ENCODE assay signal across 25 mouse cellular contexts in genomic region chr12:93885946-93886345, GRCm38 (mm10).
DNase-seq lines count a peak whose midpoint lies in the region; ATAC-seq and TF ChIP-seq lines count a peak whose summit lies in the region.
"Had no signal": no experiment of that assay in that cellular context is flagged by ENCODE, and none has a peak within 500 bp of the region (broad histone marks: within the 10 kb centered on the region; RNA-seq: fewer than 3 reads in every experiment).

No protein-coding gene starts in this region.

- no peak overlapping the region for H3K4me2 ChIP-seq in heart, embryonic 12.5 days
- H3K4me2 ChIP-seq: embryonic facial prominence, embryonic 12.5 days; forebrain, embryonic 13.5 days; heart, embryonic 15.5 days; hindbrain, embryonic 14.5 days; limb, embryonic 13.5 days; liver, embryonic 12.5 days; midbrain, embryonic 15.5 days; neural tube, embryonic 15.5 days had no signal

- TF ChIP-seq CTCF in layer of hippocampus, adult 2 months (conservative IDR thresholded peaks at IDR 0.05): no peak
- TF ChIP-seq CTCF in brain, embryonic 14.5 days (IDR thresholded peaks at IDR 0.05; ENCODE audit: borderline replicate concordance, extremely low read depth, insufficient read depth, insufficient read length): no peak

- WGBS in heart, embryonic 12.5 days: 44% methylated on average over 2 of the region's 2 CpGs

- no peaks in the 10 kb centered on the region for H3K36me3 ChIP-seq in heart, embryonic 12.5 days
- H3K36me3 ChIP-seq: embryonic facial prominence, embryonic 12.5 days; heart, embryonic 15.5 days; limb, embryonic 13.5 days; liver, embryonic 12.5 days; midbrain, embryonic 15.5 days; neural tube, embryonic 15.5 days had no signal

- TF ChIP-seq POLR2A in brain, embryonic 14.5 days (IDR thresholded peaks at IDR 0.05; ENCODE audit: borderline replicate concordance, extremely low read depth, insufficient read depth, insufficient read length, poor library complexity, severe bottlenecking): no peak

- no peak for ATAC-seq in heart, embryonic 12.5 days (ENCODE audit: insufficient number of reproducible peaks, low FRiP score)
- ATAC-seq: forebrain, embryonic 13.5 days; liver, embryonic 12.5 days; midbrain, embryonic 15.5 days had no signal

- no peak overlapping the region for H3K9ac ChIP-seq in heart, embryonic 12.5 days
- H3K9ac ChIP-seq: embryonic facial prominence, embryonic 12.5 days; forebrain, embryonic 13.5 days; heart, embryonic 15.5 days; hindbrain, embryonic 14.5 days; limb, embryonic 13.5 days; liver, embryonic 12.5 days; midbrain, embryonic 15.5 days; neural tube, embryonic 15.5 days had no signal

- peak; percentile 3 for DNase-seq in layer of hippocampus, adult 11-12 months (ENCODE audit: low spot score)
- no peak for DNase-seq in layer of hippocampus, adult 2 months (ENCODE audit: low spot score in 2 of 2)
- DNase-seq in brain, embryonic 14.5 days (ENCODE audit: low read depth): peak; percentile 29
- peak; percentile 5 for DNase-seq in embryo, embryonic 9.5 days (ENCODE audit: extremely low spot score)
- DNase-seq in retina, embryonic 14.5 days (ENCODE audit: low spot score): peak; percentile 59
- no peak for DNase-seq in c-Kit-positive CD71-positive TER-119-positive erythroid progenitor cells, embryonic 14.5 days (ENCODE audit: low spot score)
- DNase-seq: adrenal gland, postnatal 25 days; cerebellum, adult 11-12 months; gastrocnemius, postnatal 36 days; heart, postnatal 36 days; kidney, adult 8-10 months; kidney, postnatal 14 days; lung, adult 18-20 months; lung, postnatal 14 days; thymus, adult 18-20 months; thymus, postnatal 4 days had no signal

- no peak overlapping the region for H3K27ac ChIP-seq in layer of hippocampus, adult 2 months
- no peak overlapping the region for H3K27ac ChIP-seq in heart, embryonic 12.5 days (ENCODE audit: poor library complexity, severe bottlenecking)
- H3K27ac ChIP-seq: embryonic facial prominence, embryonic 12.5 days; forebrain, embryonic 13.5 days; heart, embryonic 15.5 days; hindbrain, embryonic 14.5 days; limb, embryonic 13.5 days; liver, embryonic 12.5 days; midbrain, embryonic 15.5 days; neural tube, embryonic 15.5 days had no signal

- H3K4me3 ChIP-seq in layer of hippocampus, adult 2 months: no peak overlapping the region
- H3K4me3 ChIP-seq in heart, embryonic 12.5 days: no peak overlapping the region
- H3K4me3 ChIP-seq: embryonic facial prominence, embryonic 12.5 days; forebrain, embryonic 13.5 days; heart, embryonic 15.5 days; limb, embryonic 13.5 days; liver, embryonic 12.5 days; midbrain, embryonic 15.5 days; neural tube, embryonic 15.5 days had no signal

- H3K9me3 ChIP-seq in heart, embryonic 12.5 days (replicated peaks): no peaks in the 10 kb centered on the region
- H3K9me3 ChIP-seq: embryonic facial prominence, embryonic 12.5 days; forebrain, embryonic 13.5 days; heart, embryonic 15.5 days; limb, embryonic 13.5 days; liver, embryonic 12.5 days; midbrain, embryonic 15.5 days; neural tube, embryonic 15.5 days had no signal

- H3K27me3 ChIP-seq in heart, embryonic 12.5 days (replicated peaks): no peaks in the 10 kb centered on the region
- H3K27me3 ChIP-seq: embryonic facial prominence, embryonic 12.5 days; forebrain, embryonic 13.5 days; heart, embryonic 15.5 days; limb, embryonic 13.5 days; liver, embryonic 12.5 days; midbrain, embryonic 15.5 days; neural tube, embryonic 15.5 days had no signal

- no peaks in the 10 kb centered on the region for H3K4me1 ChIP-seq in heart, embryonic 12.5 days (replicated peaks)
- H3K4me1 ChIP-seq: embryonic facial prominence, embryonic 12.5 days; forebrain, embryonic 13.5 days; heart, embryonic 15.5 days; limb, embryonic 13.5 days; liver, embryonic 12.5 days; midbrain, embryonic 15.5 days; neural tube, embryonic 15.5 days had no signal

Comparison
In these comparisons a context has a peak if more than half of its experiments do, and no peak if none do; other contexts are left out.
1. DNase-seq: peak in layer of hippocampus, adult 11-12 months (single experiment), brain, embryonic 14.5 days (single experiment), embryo, embryonic 9.5 days (single experiment) and retina, embryonic 14.5 days (single experiment); none in layer of hippocampus, adult 2 months (0 of 2) and c-Kit-positive CD71-positive TER-119-positive erythroid progenitor cells, embryonic 14.5 days (single experiment).